Mouse (Mus musculus) heart, adult 2 months (tissue): ENCODE results near the gene Paxbp1. TPM values are rescaled to one million over a fixed set of nuclear protein-coding genes. Genes with fewer than 3 reads are reported as not detected.

ENCODE experiments used
- DNase-seq, 2 experiments: peaks; one replicate each; pipeline ENCODE4 v3.0.0; 2021
- H3K27ac ChIP-seq: fragments of 200-600 bp; 2 replicates; pipeline ENCODE4 v1.8.1; 2022
- H3K27me3 ChIP-seq: fragments of 200-500 bp; 2 replicates; pipeline ENCODE4 v1.6.1; 2012; ENCODE audit warnings: mild to moderate bottlenecking, low read length, inconsistent platforms, mixed read lengths; ENCODE audit not compliant: control insufficient read depth, insufficient read depth
- H3K36me3 ChIP-seq: fragments of 200-500 bp; 2 replicates; pipeline ENCODE4 v1.6.1; 2012; ENCODE audit warnings: low read length, inconsistent platforms; ENCODE audit not compliant: control insufficient read depth, insufficient read depth
- H3K4me1 ChIP-seq: fragments of 200-500 bp; 2 replicates; pipeline ENCODE4 v1.6.1; 2011; ENCODE audit warnings: low read length; ENCODE audit not compliant: control insufficient read depth, insufficient read depth
- H3K4me3 ChIP-seq: fragments of 200-600 bp; 2 replicates; pipeline ENCODE4 v1.8.1; 2022
- H3K79me2 ChIP-seq: fragments of 200-500 bp; replicated peaks from 2 replicates; pipeline ENCODE4 v1.6.1; 2012; ENCODE audit warnings: mild to moderate bottlenecking, inconsistent platforms, low read length, moderate library complexity, mixed read lengths; ENCODE audit not compliant: control insufficient read depth, insufficient read depth
- H3K9ac ChIP-seq: fragments of 200-500 bp; 2 replicates; pipeline ENCODE4 v1.6.1; 2012; ENCODE audit warnings: low read depth, mild to moderate bottlenecking, control low read depth, inconsistent platforms, low read length, mixed read lengths
- CTCF ChIP-seq: fragments of 200-600 bp; IDR thresholded peaks from 2 replicates; pipeline ENCODE4 v1.8.1; 2022; ENCODE audit warnings: antibody characterized with exemption, mild to moderate bottlenecking, moderate library complexity
- EP300 ChIP-seq: fragments of 200-500 bp; IDR thresholded peaks from 2 replicates; pipeline ENCODE4 v1.6.1; 2011; ENCODE audit warnings: low read depth, low read length, control low read depth; ENCODE audit not compliant: insufficient read depth
- POLR2A ChIP-seq: fragments of 200-500 bp; IDR thresholded peaks from 2 replicates; pipeline ENCODE4 v1.6.1; 2011; ENCODE audit warnings: mild to moderate bottlenecking, low read depth, low read length, control low read depth; ENCODE audit not compliant: insufficient read depth
- WGBS: fragments of 180-500 bp; shearing (Covaris S2); methylation state at CpG from one replicate; pipeline ENCODE4 v1.1.7; 2018; 5-methylcytosine and 5-hydroxymethylcytosine counted together
- intact Hi-C: fragments of 180-260 bp; cut with DNase I; formaldehyde crosslinking; loops from one replicate; pipeline ENCODE4 v1.15.1; 2025
- polyA plus RNA-seq: library from polyadenylated mRNA; depleted of rRNA; stranded (reverse); fragments of >200 nt; gene quantifications from 2 replicates; pipeline ENCODE4 v1.2.3, GENCODE M21; 2012
- total RNA-seq, 2 experiments: library from RNA; stranded (reverse); gene quantifications; 2 replicates each; pipeline ENCODE4 v1.2.3; 2021

Paxbp1 gene
- total and polyA plus RNA-seq, 3 experiments: 10.2 to 12.0 (median 11.6) TPM

GRCm38 (mm10) chr16:91010581-91011020 is 33.7 kb downstream of the Paxbp1 start:
- no peak for DNase-seq
- Histone ChIP-seq H3K27me3 (no peaks in the 10 kb centered on the region), H3K9ac (peak overlapping the region; percentile 94), H3K36me3 (no peaks in the 10 kb centered on the region), H3K4me3 (peak overlapping the region; percentile 99), H3K79me2 (peaks cover 3% of the 10 kb centered on the region), H3K4me1 (peaks cover 3% of the 10 kb centered on the region; the same call in 1 of the 2 replicates), H3K27ac (peak overlapping the region; percentile 94)
- WGBS: 1% methylated on average over 42 of the region's 42 CpGs
- TF ChIP-seq POLR2A: no peak
- no peak for TF ChIP-seq EP300
- TF ChIP-seq CTCF: no peak
- intact Hi-C loops: loop anchor here (1.0 to 5.0 kb wide), 2 partner anchors 33 to 73 kb away; partner anchors contain the start of gene Cfap298

GRCm38 (mm10) chr16:91009942-91010529 is 34.3 kb downstream of the Paxbp1 start:
- H3K36me3 ChIP-seq: no peaks in the 10 kb centered on the region
- no peak for TF ChIP-seq EP300
- TF ChIP-seq POLR2A: no peak
- no peak for TF ChIP-seq CTCF
- H3K79me2 ChIP-seq: peaks cover 3% of the 10 kb centered on the region
- H3K4me3 ChIP-seq: peak overlapping the region; percentile 99
- DNase-seq: peak in 1 of 2 experiments; percentile 24
- intact Hi-C loops: loop anchor here (5.0 kb wide), 1 partner anchor 73 kb away; the partner anchor contains the start of gene Cfap298
- H3K4me1 ChIP-seq: peaks cover 3% of the 10 kb centered on the region; the same call in 1 of the 2 replicates
- peak overlapping the region; percentile 94 for H3K27ac ChIP-seq
- no peaks in the 10 kb centered on the region for H3K27me3 ChIP-seq
- H3K9ac ChIP-seq: peak overlapping the region; percentile 94
- WGBS: 6% methylated on average over 19 of the region's 19 CpGs

- WGBS: 85% methylated on average over 4 of the region's 4 CpGs
- Histone ChIP-seq H3K9ac (no peak overlapping the region), H3K4me1 (peaks cover 7% of the 10 kb centered on the region), H3K79me2 (peaks cover 4% of the 10 kb centered on the region), H3K27me3 (no peaks in the 10 kb centered on the region), H3K4me3 (no peak overlapping the region), H3K36me3 (0 out of 2 replicates have a peak, but pooled peaks cover 2% of the 10 kb centered on the region), H3K27ac (no peak overlapping the region)
- no peak for TF ChIP-seq EP300
- no peak for TF ChIP-seq POLR2A
- TF ChIP-seq CTCF: no peak
- intact Hi-C loops: no loop called here
- no peak for DNase-seq
Observed at GRCm38 (mm10) chr16:91004915-91005538, 39.3 kb downstream of the Paxbp1 start.

GRCm38 (mm10) chr16:91001098-91001497 is 43.2 kb downstream of the Paxbp1 start:
- intact Hi-C loops: no loop called here
- no peak for DNase-seq
- Histone ChIP-seq H3K27ac (no peak overlapping the region), H3K36me3 (0 out of 2 replicates have a peak, but pooled peaks cover 2% of the 10 kb centered on the region), H3K27me3 (no peaks in the 10 kb centered on the region), H3K9ac (no peak overlapping the region), H3K4me3 (no peak overlapping the region), H3K4me1 (peaks cover 5% of the 10 kb centered on the region), H3K79me2 (peaks cover 3% of the 10 kb centered on the region)
- 74% methylated on average over 2 of the region's 2 CpGs for WGBS
- TF ChIP-seq CTCF (no peak), POLR2A (no peak), EP300 (no peak)

- Histone ChIP-seq H3K27me3 (no peaks in the 10 kb centered on the region), H3K27ac (no peak overlapping the region), H3K36me3 (peaks cover 3% of the 10 kb centered on the region; the same call in 1 of the 2 replicates), H3K79me2 (peaks cover 1% of the 10 kb centered on the region), H3K4me3 (no peak overlapping the region), H3K9ac (no peak overlapping the region), H3K4me1 (peaks cover 9% of the 10 kb centered on the region)
- intact Hi-C loops: no loop called here
- 85% methylated on average over 4 of the region's 4 CpGs for WGBS
- no peak for DNase-seq
- TF ChIP-seq CTCF (no peak), EP300 (no peak), POLR2A (no peak)
Observed at GRCm38 (mm10) chr16:90999827-91000226, 44.5 kb downstream of the Paxbp1 start.

- Histone ChIP-seq H3K4me1 (peaks cover 9% of the 10 kb centered on the region), H3K79me2 (no peaks in the 10 kb centered on the region; the same call in none of the 2 replicates), H3K27ac (no peak overlapping the region), H3K4me3 (no peak overlapping the region), H3K9ac (no peak overlapping the region), H3K27me3 (no peaks in the 10 kb centered on the region), H3K36me3 (peaks cover 4% of the 10 kb centered on the region)
- TF ChIP-seq EP300 (no peak), CTCF (no peak), POLR2A (no peak)
- WGBS: 82% methylated on average over 3 of the region's 3 CpGs
- no peak for DNase-seq
- intact Hi-C loops: no loop called here
Observed at GRCm38 (mm10) chr16:90997822-90998221, 46.5 kb downstream of the Paxbp1 start.
